Mouse (Mus musculus): ENCODE measurements around the gene Olfr1282. TPM values are rescaled to one million over a fixed set of nuclear protein-coding genes. Genes with fewer than 3 reads are reported as not detected.

The Olfr1282 gene
- polyA plus RNA-seq, 1 experiment from 2014 or later, result not detected

DNA sequence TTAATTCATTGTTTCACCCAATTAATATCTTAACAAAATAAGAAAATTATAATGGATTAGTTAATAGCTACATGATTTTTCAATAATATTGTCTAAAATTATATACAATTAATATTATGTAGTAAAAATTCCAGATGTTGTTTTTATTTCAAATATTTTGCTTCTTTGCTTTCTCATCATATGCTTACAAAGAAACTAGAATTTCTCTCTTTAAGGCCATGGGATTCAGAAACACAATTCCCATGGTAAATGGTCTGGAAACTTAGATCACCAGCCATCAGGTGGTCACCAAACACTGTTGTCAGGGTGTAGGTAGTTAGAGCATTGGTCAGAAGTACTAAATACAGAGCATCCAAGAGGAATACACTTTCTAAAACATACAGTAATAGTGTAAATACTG is 46.0 kb downstream of the Olfr1282 start, which contains the start of gene Olfr1278:
Gene Olfr1278, plus strand, starts transcription at position 301 of the 400 bp plus-strand sequence.
- DNase-seq (no peak), ATAC-seq (ENCODE audit: insufficient read depth) (no peak)
- Histone ChIP-seq H3K27me3 (ENCODE audit: insufficient read depth, low read length) (no peaks in the 10 kb centered on the region), H3K4me2 (no peak within 1 kb of the TSS), H3K4me3 (ENCODE audit: low read depth, low read length) (no peak within 1 kb of the TSS), H3K36me3 (ENCODE audit: insufficient read depth) (no peaks in the 10 kb centered on the region), H3K9ac (no peak within 1 kb of the TSS), H3K9me3 (ENCODE audit: low read depth, low read length) (no peaks in the 10 kb centered on the region), H3K27ac (ENCODE audit: low read depth) (no peak within 1 kb of the TSS), H3K4me1 (ENCODE audit: insufficient read depth) (no peaks in the 10 kb centered on the region)
- no peak for TF ChIP-seq CTCF (IDR thresholded peaks at IDR 0.05; ENCODE audit: low read depth)

Other genes with a start within 250 kb of the Olfr1282 start
- not detected in 2 replicates for gene Gm13941, start 230.1 kb downstream of the Olfr1282 start, polyA plus RNA-seq (2014; fragmentation: Nextera tagmentation; extraction: Ambion mirVana)
- not detected in 2 replicates for gene Gm15130, start 183.1 kb downstream of the Olfr1282 start, polyA plus RNA-seq (2014; fragmentation: Nextera tagmentation; extraction: Ambion mirVana)
- not detected in 2 replicates for gene 4930430A15Rik, start 106.5 kb downstream of the Olfr1282 start, polyA plus RNA-seq (2014; fragmentation: Nextera tagmentation; extraction: Ambion mirVana)
- gene Olfr1275, start 100.8 kb downstream of the Olfr1282 start, polyA plus RNA-seq (2014; fragmentation: Nextera tagmentation; extraction: Ambion mirVana), result not detected in 2 replicates
- not detected in 2 replicates for gene Olfr1276, start 81.6 kb downstream of the Olfr1282 start, polyA plus RNA-seq (2014; fragmentation: Nextera tagmentation; extraction: Ambion mirVana)
- gene Olfr1277, start 62.0 kb downstream of the Olfr1282 start, polyA plus RNA-seq (2014; fragmentation: Nextera tagmentation; extraction: Ambion mirVana), result not detected in 2 replicates
- not detected in 2 replicates for gene Olfr1278, start 45.9 kb downstream of the Olfr1282 start, polyA plus RNA-seq (2014; fragmentation: Nextera tagmentation; extraction: Ambion mirVana)
- gene Olfr1279, start 35.4 kb downstream of the Olfr1282 start, polyA plus RNA-seq (2014; fragmentation: Nextera tagmentation; extraction: Ambion mirVana), result not detected in 2 replicates
- gene Olfr1280, start 22.1 kb downstream of the Olfr1282 start, polyA plus RNA-seq (2014; fragmentation: Nextera tagmentation; extraction: Ambion mirVana), result not detected in 2 replicates
- gene Olfr1281, start 9.6 kb downstream of the Olfr1282 start, polyA plus RNA-seq (2014; fragmentation: Nextera tagmentation; extraction: Ambion mirVana), result not detected in 2 replicates
- not detected in 2 replicates for gene Olfr1283, start 30.7 kb upstream of the Olfr1282 start, polyA plus RNA-seq (2014; fragmentation: Nextera tagmentation; extraction: Ambion mirVana)
- gene Olfr1284, start 39.4 kb upstream of the Olfr1282 start, polyA plus RNA-seq (2014; fragmentation: Nextera tagmentation; extraction: Ambion mirVana), result not detected in 2 replicates
- not detected in 2 replicates for gene Olfr1286, start 87.0 kb upstream of the Olfr1282 start, polyA plus RNA-seq (2014; fragmentation: Nextera tagmentation; extraction: Ambion mirVana)
- gene Olfr1287, start 113.1 kb upstream of the Olfr1282 start, polyA plus RNA-seq (2014; fragmentation: Nextera tagmentation; extraction: Ambion mirVana), result not detected in 2 replicates
- gene Olfr1288, start 138.0 kb upstream of the Olfr1282 start, polyA plus RNA-seq (2014; fragmentation: Nextera tagmentation; extraction: Ambion mirVana), result not detected in 2 replicates
- gene Olfr1289, start 144.7 kb upstream of the Olfr1282 start, polyA plus RNA-seq (2014; fragmentation: Nextera tagmentation; extraction: Ambion mirVana), result not detected in 2 replicates
- not detected in 2 replicates for gene Olfr1290, start 157.8 kb upstream of the Olfr1282 start, polyA plus RNA-seq (2014; fragmentation: Nextera tagmentation; extraction: Ambion mirVana)
- not detected in 2 replicates for gene Olfr1291-ps1, start 161.1 kb upstream of the Olfr1282 start, polyA plus RNA-seq (2014; fragmentation: Nextera tagmentation; extraction: Ambion mirVana)
- gene Olfr1293-ps, start 189.1 kb upstream of the Olfr1282 start, polyA plus RNA-seq (2014; fragmentation: Nextera tagmentation; extraction: Ambion mirVana), result not detected in 2 replicates
- not detected in 2 replicates for gene Olfr1294, start 204.2 kb upstream of the Olfr1282 start, polyA plus RNA-seq (2014; fragmentation: Nextera tagmentation; extraction: Ambion mirVana)
- gene Olfr1295, start 233.6 kb upstream of the Olfr1282 start, polyA plus RNA-seq (2014; fragmentation: Nextera tagmentation; extraction: Ambion mirVana), result not detected in 2 replicates

Data from lung, embryonic 14.5 days (tissue).